Mouse (Mus musculus) granulocyte monocyte progenitor cell, adult 5-6 weeks (primary cell): Measurements from ENCODE around the gene Gm10842. TPM values are rescaled to one million over a fixed set of nuclear protein-coding genes. Genes with fewer than 3 reads are reported as not detected.

Experiments
- total RNA-seq, 2 experiments: library from RNA; stranded (forward) in 1 of 2; stranded (reverse) in 1 of 2; fragments of 200-712, 200-1000 nt in 1 of 2; fragments of >200 nt in 1 of 2; fragmentation: Nextera tagmentation in 1 of 2; gene quantifications; 2 replicates each; pipeline ENCODE4 v1.2.3; 2014 to 2017

Gm10842 gene
- total RNA-seq, 2 experiments from 2014 or later = not detected

Other genes starting within 250 kb of the Gm10842 start
- not detected in 2 replicates for gene Efcab3, start 83.3 kb upstream of the Gm10842 start, total RNA-seq (2014; fragmentation: Nextera tagmentation)
- gene Efcab3, start 83.3 kb upstream of the Gm10842 start, total RNA-seq (2017) = not detected in 2 replicates
- 24.2 and 31.4 TPM in 2 replicates for gene Mettl2, start 20.5 kb upstream of the Gm10842 start, total RNA-seq (2014; fragmentation: Nextera tagmentation)
- gene Mettl2, start 20.5 kb upstream of the Gm10842 start, total RNA-seq (2017) = 19.8 and 30.5 TPM in 2 replicates
- gene Tlk2, start 31.9 kb downstream of the Gm10842 start, total RNA-seq (2014; fragmentation: Nextera tagmentation) = 41.2 and 62.9 TPM in 2 replicates
- 43.8 and 63.4 TPM in 2 replicates for gene Tlk2, start 31.9 kb downstream of the Gm10842 start, total RNA-seq (2017)
- gene Mrc2, start 145.8 kb downstream of the Gm10842 start, total RNA-seq (2014; fragmentation: Nextera tagmentation) = not detected in 2 replicates
- gene Mrc2, start 145.8 kb downstream of the Gm10842 start, total RNA-seq (2017) = not detected in 2 replicates